Mouse (Mus musculus) left cerebral cortex, adult 8-10 months (tissue): ENCODE data around the gene 6030408B16Rik. TPM values are rescaled to one million over a fixed set of nuclear protein-coding genes. Genes with fewer than 3 reads are reported as not detected.
"Not testable (repeated sequence)": the region's sequence is repeated elsewhere in the genome, so short reads cannot be mapped to it uniquely, and the experiment has no call there.

ENCODE experiments used
- DNase-seq, 2 experiments: peaks; one replicate each; pipeline ENCODE4 v3.0.0; 2022; ENCODE audit warnings: low spot score in 2 of 2
- total RNA-seq, 4 experiments: library from RNA; stranded (reverse); gene quantifications; 2 replicates each; pipeline ENCODE4 v1.2.4; 2022

6030408B16Rik gene
- total RNA-seq, 4 experiments from 2014 or later: 0.18 to 0.91 (median 0.84) TPM; not detected in 1

GRCm38 (mm10) chr15:101320010-101320617 lies 27.1 kb downstream of the 6030408B16Rik start:
- DNase-seq: no peak

- no peak for DNase-seq
Measured at GRCm38 (mm10) chr15:101320618-101321041, 27.6 kb downstream of the 6030408B16Rik start.

- no peak for DNase-seq
Measured at GRCm38 (mm10) chr15:101321126-101321525, 28.1 kb downstream of the 6030408B16Rik start.

- no peak for DNase-seq
Measured at GRCm38 (mm10) chr15:101322106-101322505, 29.1 kb downstream of the 6030408B16Rik start.

GRCm38 (mm10) chr15:101322640-101323039 lies 29.6 kb downstream of the 6030408B16Rik start:
- no peak for DNase-seq

- DNase-seq: no peak
Measured at GRCm38 (mm10) chr15:101323511-101323910, 30.5 kb downstream of the 6030408B16Rik start.

- not testable (repeated sequence) for DNase-seq
Measured at GRCm38 (mm10) chr15:101324409-101324808, 31.4 kb downstream of the 6030408B16Rik start.

GRCm38 (mm10) chr15:101325991-101326534 lies 33.1 kb downstream of the 6030408B16Rik start:
- DNase-seq: no peak

GRCm38 (mm10) chr15:101327282-101327681 lies 34.3 kb downstream of the 6030408B16Rik start:
- DNase-seq: peak in 1 of 2 experiments; percentile 53

GRCm38 (mm10) chr15:101328876-101329563 lies 36.0 kb downstream of the 6030408B16Rik start:
- no peak for DNase-seq

- no peak for DNase-seq
Measured at GRCm38 (mm10) chr15:101329564-101329892, 36.5 kb downstream of the 6030408B16Rik start.

GRCm38 (mm10) chr15:101331090-101331489 lies 38.1 kb downstream of the 6030408B16Rik start:
- DNase-seq: no peak

GRCm38 (mm10) chr15:101332370-101332769 lies 39.4 kb downstream of the 6030408B16Rik start:
- DNase-seq: no peak

GRCm38 (mm10) chr15:101333165-101333564 lies 40.2 kb downstream of the 6030408B16Rik start:
- no peak for DNase-seq

- DNase-seq: no peak
Measured at GRCm38 (mm10) chr15:101333648-101334047, 40.6 kb downstream of the 6030408B16Rik start.

- no peak for DNase-seq
Measured at GRCm38 (mm10) chr15:101336474-101337174, 43.6 kb downstream of the 6030408B16Rik start.

GRCm38 (mm10) chr15:101338359-101338758 lies 45.3 kb downstream of the 6030408B16Rik start:
- no peak for DNase-seq

- DNase-seq: peak; percentile 66 to 78
Measured at GRCm38 (mm10) chr15:101339537-101339936, 46.5 kb downstream of the 6030408B16Rik start.

GRCm38 (mm10) chr15:101341797-101342515 lies 48.9 kb downstream of the 6030408B16Rik start:
- DNase-seq: peak; percentile 49 to 71
